Mouse (Mus musculus) spleen, adult 18-20 months (tissue): Measurements from ENCODE around the gene Pacrg.

ENCODE experiments used
- DNase-seq, 2 experiments: peaks; one replicate each; pipeline ENCODE4 v3.0.0; 2022; ENCODE audit warnings: mixed read lengths in 2 of 2

Gene Pacrg

GRCm38 (mm10) chr17:10365501-10366482 is 474.3 kb downstream of the Pacrg start:
- DNase-seq: no peak

- no peak for DNase-seq
Observed at GRCm38 (mm10) chr17:10363151-10363550, 477.0 kb downstream of the Pacrg start.

- DNase-seq: no peak
Observed at GRCm38 (mm10) chr17:10361882-10362291, 478.2 kb downstream of the Pacrg start.

GRCm38 (mm10) chr17:10360738-10361137 is 479.4 kb downstream of the Pacrg start:
- DNase-seq: no peak

GRCm38 (mm10) chr17:10359466-10359865 is 480.6 kb downstream of the Pacrg start:
- no peak for DNase-seq

- no peak for DNase-seq
Observed at GRCm38 (mm10) chr17:10357348-10357747, 482.8 kb downstream of the Pacrg start.

GRCm38 (mm10) chr17:10356294-10356693 is 483.8 kb downstream of the Pacrg start:
- no peak for DNase-seq

- DNase-seq: no peak
Observed at GRCm38 (mm10) chr17:10355746-10356145, 484.4 kb downstream of the Pacrg start.
